Mouse (Mus musculus): ENCODE measurements at regions not wholly inside any gene's neighbourhood (a gene's known extent, or its start where the extent isn't known, plus 50 kb on each side); places are given as distances from the start of the nearest gene placed in this dataset.

GRCm38 (mm10) chr1:164543045-164543803 is 85.1 kb upstream of the Atp1b1 start:
- Histone ChIP-seq H3K4me1 (ENCODE audit: control insufficient read depth, insufficient read depth, low read length) (no peaks in the 10 kb centered on the region), H3K27me3 (ENCODE audit: control insufficient read depth, insufficient read depth, low read length) (no peaks in the 10 kb centered on the region), H3K36me3 (ENCODE audit: control insufficient read depth, insufficient read depth, low read length) (no peaks in the 10 kb centered on the region), H3K27ac (replicated peaks; ENCODE audit: low read depth, low read length) (no peak overlapping the region), H3K9me3 (ENCODE audit: control insufficient read depth, low read length) (no peaks in the 10 kb centered on the region), H3K9ac (ENCODE audit: low read depth, low read length, severe bottlenecking) (no peak overlapping the region), H3K4me2 (replicated peaks; ENCODE audit: low read depth, low read length, severe bottlenecking) (no peak overlapping the region), H3K4me3 (replicated peaks; ENCODE audit: low read length) (no peak overlapping the region)
- 76% methylated on average over 9 of the region's 9 CpGs for WGBS
- no peak for ATAC-seq (ENCODE audit: low FRiP score, low read depth)
- no peak for DNase-seq (ENCODE audit: low spot score)
- no peak for TF ChIP-seq POLR2A (IDR thresholded peaks at IDR 0.05; ENCODE audit: borderline replicate concordance, extremely low read depth, insufficient read depth, insufficient read length)

- Histone ChIP-seq H3K27me3 (ENCODE audit: control insufficient read depth, insufficient read depth, low read length) (no peaks in the 10 kb centered on the region), H3K4me1 (ENCODE audit: control insufficient read depth, insufficient read depth, low read length) (no peaks in the 10 kb centered on the region), H3K4me2 (replicated peaks; ENCODE audit: low read depth, low read length, severe bottlenecking) (no peak overlapping the region), H3K4me3 (replicated peaks; ENCODE audit: low read length) (no peak overlapping the region), H3K27ac (replicated peaks; ENCODE audit: low read depth, low read length) (no peak overlapping the region), H3K9me3 (ENCODE audit: control insufficient read depth, low read length) (no peaks in the 10 kb centered on the region), H3K36me3 (ENCODE audit: control insufficient read depth, insufficient read depth, low read length) (no peaks in the 10 kb centered on the region), H3K9ac (ENCODE audit: low read depth, low read length, severe bottlenecking) (no peak overlapping the region)
- 72% methylated on average over 1 of the region's 1 CpGs for WGBS
- no peak for TF ChIP-seq POLR2A (IDR thresholded peaks at IDR 0.05; ENCODE audit: borderline replicate concordance, extremely low read depth, insufficient read depth, insufficient read length)
- ATAC-seq (ENCODE audit: low FRiP score, low read depth) = no peak
- DNase-seq (ENCODE audit: low spot score) = no peak
These were observed 83.6 kb upstream of the Atp1b1 start for GRCm38 (mm10) chr1:164541711-164542110.

GRCm38 (mm10) chr1:164538304-164539043 is 80.3 kb upstream of the Atp1b1 start:
- no peak for ATAC-seq (ENCODE audit: low FRiP score, low read depth)
- WGBS = 86% methylated on average over 5 of the region's 5 CpGs
- no peaks in the 10 kb centered on the region for H3K4me1 ChIP-seq (ENCODE audit: control insufficient read depth, insufficient read depth, low read length)
- H3K4me2 ChIP-seq (replicated peaks; ENCODE audit: low read depth, low read length, severe bottlenecking) = no peak overlapping the region
- no peaks in the 10 kb centered on the region for H3K9me3 ChIP-seq (ENCODE audit: control insufficient read depth, low read length)
- no peaks in the 10 kb centered on the region for H3K36me3 ChIP-seq (ENCODE audit: control insufficient read depth, insufficient read depth, low read length)
- no peaks in the 10 kb centered on the region for H3K27me3 ChIP-seq (ENCODE audit: control insufficient read depth, insufficient read depth, low read length)
- TF ChIP-seq POLR2A (IDR thresholded peaks at IDR 0.05; ENCODE audit: borderline replicate concordance, extremely low read depth, insufficient read depth, insufficient read length) = no peak
- no peak overlapping the region for H3K9ac ChIP-seq (ENCODE audit: low read depth, low read length, severe bottlenecking)
- H3K4me3 ChIP-seq (replicated peaks; ENCODE audit: low read length) = no peak overlapping the region
- DNase-seq (ENCODE audit: low spot score) = no peak
- H3K27ac ChIP-seq (replicated peaks; ENCODE audit: low read depth, low read length) = no peak overlapping the region

GRCm38 (mm10) chr1:164537324-164537948 is 79.3 kb upstream of the Atp1b1 start:
- Histone ChIP-seq H3K27me3 (ENCODE audit: control insufficient read depth, insufficient read depth, low read length) (no peaks in the 10 kb centered on the region), H3K9me3 (ENCODE audit: control insufficient read depth, low read length) (no peaks in the 10 kb centered on the region), H3K4me3 (replicated peaks; ENCODE audit: low read length) (no peak overlapping the region), H3K36me3 (ENCODE audit: control insufficient read depth, insufficient read depth, low read length) (no peaks in the 10 kb centered on the region), H3K27ac (replicated peaks; ENCODE audit: low read depth, low read length) (no peak overlapping the region), H3K4me1 (ENCODE audit: control insufficient read depth, insufficient read depth, low read length) (no peaks in the 10 kb centered on the region), H3K4me2 (replicated peaks; ENCODE audit: low read depth, low read length, severe bottlenecking) (no peak overlapping the region), H3K9ac (ENCODE audit: low read depth, low read length, severe bottlenecking) (no peak overlapping the region)
- TF ChIP-seq POLR2A (IDR thresholded peaks at IDR 0.05; ENCODE audit: borderline replicate concordance, extremely low read depth, insufficient read depth, insufficient read length) = no peak
- ATAC-seq (ENCODE audit: low FRiP score, low read depth) = no peak
- DNase-seq (ENCODE audit: low spot score) = no peak
- 68% methylated on average over 7 of the region's 7 CpGs for WGBS

GRCm38 (mm10) chr1:164532196-164532595 is 74.0 kb upstream of the Atp1b1 start:
- no peaks in the 10 kb centered on the region for H3K4me1 ChIP-seq (ENCODE audit: control insufficient read depth, insufficient read depth, low read length)
- no peak overlapping the region for H3K9ac ChIP-seq (ENCODE audit: low read depth, low read length, severe bottlenecking)
- H3K36me3 ChIP-seq (ENCODE audit: control insufficient read depth, insufficient read depth, low read length) = no peaks in the 10 kb centered on the region
- DNase-seq (ENCODE audit: low spot score) (no peak), ATAC-seq (ENCODE audit: low FRiP score, low read depth) (no peak)
- no peak for TF ChIP-seq POLR2A (IDR thresholded peaks at IDR 0.05; ENCODE audit: borderline replicate concordance, extremely low read depth, insufficient read depth, insufficient read length)
- 70% methylated on average over 5 of the region's 5 CpGs for WGBS
- H3K27me3 ChIP-seq (ENCODE audit: control insufficient read depth, insufficient read depth, low read length) = no peaks in the 10 kb centered on the region
- no peak overlapping the region for H3K4me2 ChIP-seq (replicated peaks; ENCODE audit: low read depth, low read length, severe bottlenecking)
- H3K4me3 ChIP-seq (replicated peaks; ENCODE audit: low read length) = no peak overlapping the region
- no peak overlapping the region for H3K27ac ChIP-seq (replicated peaks; ENCODE audit: low read depth, low read length)
- no peaks in the 10 kb centered on the region for H3K9me3 ChIP-seq (ENCODE audit: control insufficient read depth, low read length)

Data from limb, embryonic 14.5 days (tissue).